Mouse (Mus musculus): ENCODE data around the gene Slit1.

Slit1 gene

DNA sequence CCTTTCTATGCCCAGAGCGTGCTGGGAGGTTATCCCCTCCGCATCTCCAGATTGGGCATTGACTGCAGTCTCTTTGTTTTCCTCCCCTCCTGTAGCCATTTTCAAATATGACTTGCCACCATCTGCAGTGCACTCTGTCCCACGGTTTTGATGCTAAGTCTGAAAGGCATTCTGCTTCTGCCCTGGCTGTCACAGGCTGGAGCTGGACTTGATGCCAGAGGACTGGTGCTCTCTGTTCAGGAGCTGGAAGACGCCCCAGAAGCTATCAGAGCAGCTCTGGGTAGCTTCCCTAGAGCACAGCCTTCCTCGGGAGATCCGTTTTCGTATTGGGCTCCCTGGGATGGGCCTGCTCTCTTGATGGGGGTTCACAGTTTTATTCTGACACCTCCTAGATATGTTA is 154.4 kb downstream of the Slit1 start:
- DNase-seq, result peak; percentile 41 to 43

DNA sequence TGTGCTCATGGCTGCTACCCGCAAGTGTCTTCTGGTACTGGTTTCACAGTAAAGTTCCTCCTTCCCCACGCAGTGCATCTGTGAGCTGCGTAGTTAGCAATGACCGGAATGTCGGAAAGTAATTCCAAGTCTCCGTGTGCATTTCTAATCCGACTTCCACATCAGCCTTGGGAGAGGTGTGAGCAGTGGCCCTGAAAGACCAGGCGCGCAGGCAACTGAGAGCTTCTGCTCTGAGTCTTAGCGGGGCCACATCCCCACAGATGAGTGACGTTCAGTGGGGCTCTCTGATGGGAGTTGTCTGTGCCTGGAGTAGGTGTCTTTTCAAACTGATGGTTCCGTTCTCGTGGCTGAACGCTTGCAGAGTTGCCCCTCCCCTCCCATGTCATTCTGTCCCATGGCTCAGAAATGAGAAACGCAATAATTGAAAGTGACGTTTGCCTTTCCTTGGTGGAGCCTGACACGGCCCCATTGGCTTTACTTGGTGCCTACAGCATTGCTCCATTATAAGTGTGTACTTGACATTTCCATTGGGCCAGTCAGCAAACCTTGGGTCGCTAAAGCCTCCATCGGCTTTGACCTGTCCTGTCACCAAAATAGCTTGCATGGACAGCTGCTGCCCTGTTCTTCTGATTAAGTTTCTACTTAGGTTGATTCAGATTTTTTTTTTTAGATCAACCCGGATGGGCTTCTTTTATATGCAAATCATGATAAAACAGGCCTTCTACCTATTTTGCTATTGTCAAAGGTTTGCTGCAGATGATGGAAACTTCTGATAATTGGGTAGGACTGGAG is 155.8 kb downstream of the Slit1 start:
- DNase-seq, result no peak

DNA sequence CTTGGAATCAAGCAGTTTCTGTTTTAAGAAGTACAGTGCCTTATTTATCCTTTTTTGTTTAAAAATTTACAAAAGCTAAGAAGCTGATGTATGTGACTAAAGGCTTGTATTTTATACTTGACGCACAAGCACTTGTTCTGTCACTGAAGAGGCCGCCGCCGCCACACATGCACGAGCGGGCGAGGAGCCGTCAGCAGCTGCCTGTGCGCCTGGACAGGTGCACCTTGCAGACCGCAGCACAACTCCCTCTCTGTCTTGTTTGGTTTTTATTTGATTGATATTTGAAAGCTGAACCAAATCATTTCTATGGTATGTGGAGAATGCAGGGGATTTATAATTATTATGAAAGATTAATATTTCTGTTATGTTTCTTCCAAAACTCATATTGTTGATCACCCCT is 156.7 kb downstream of the Slit1 start:
- no peak for DNase-seq

DNA sequence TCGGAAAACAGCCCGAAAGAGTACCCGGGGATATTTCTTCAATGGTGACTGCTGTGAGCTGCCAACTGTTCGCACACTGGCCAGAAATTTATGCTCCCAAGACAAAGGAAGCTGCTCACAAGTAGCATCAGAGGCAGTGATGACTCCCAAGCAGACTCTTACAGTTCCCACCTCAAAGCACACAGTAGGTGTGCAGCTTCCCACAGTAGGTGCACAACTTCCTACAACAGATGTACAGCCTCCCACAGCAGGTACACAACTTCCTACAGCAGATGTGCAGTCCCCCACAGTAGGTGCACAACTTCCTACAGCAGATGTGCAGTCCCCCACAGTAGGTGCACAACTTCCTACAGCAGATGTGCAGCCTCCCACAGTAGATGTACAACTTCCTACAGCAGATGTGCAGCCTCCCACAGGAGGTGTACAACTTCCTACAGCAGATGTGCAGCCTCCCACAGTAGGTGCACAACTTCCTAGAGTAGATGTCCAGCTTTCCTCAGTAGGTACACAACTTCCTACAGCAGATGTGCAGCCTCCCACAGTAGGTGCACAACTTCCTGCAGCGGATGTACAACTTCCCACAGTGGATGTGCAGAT is 160.4 kb downstream of the Slit1 start:
- DNase-seq, result no peak

DNA sequence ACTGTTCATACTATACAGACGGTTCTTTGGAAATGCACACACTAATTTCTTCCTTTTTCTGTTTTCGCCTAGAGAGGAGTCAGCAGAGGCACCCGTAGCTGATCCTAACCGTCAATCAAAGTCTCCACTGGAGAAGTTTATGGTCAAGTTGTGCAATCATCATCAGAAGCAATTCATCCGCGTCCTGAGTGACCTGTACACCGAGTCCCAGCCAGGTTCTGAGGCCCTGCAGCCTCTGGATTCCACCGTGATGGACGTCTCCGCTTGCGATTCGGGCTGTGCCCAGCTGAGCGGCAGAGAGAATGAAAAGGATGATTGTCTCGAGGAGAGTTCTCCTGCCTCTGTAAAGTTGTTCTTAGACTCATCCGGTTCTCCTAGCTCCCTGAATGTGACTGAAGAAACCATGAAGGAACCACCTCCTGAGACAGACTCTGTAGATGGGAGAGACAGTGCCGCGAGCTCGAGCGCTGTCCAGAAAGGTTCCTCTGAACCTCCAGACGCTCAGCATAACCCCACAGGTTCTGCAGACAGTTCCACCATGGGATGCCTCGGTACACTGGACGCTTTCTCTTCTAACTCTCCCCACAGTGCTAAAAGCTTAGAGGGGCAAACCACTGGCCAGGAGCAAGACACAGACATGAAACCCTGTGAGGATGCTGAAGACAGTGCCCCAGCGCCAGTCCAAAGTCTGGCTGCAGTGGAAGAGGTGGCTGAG is 161.6 kb downstream of the Slit1 start, which contains the start of gene Gm340:
TSS of gene Gm340 (plus strand) at position 665 of the 715 bp plus-strand sequence.
- DNase-seq, result no peak

DNA sequence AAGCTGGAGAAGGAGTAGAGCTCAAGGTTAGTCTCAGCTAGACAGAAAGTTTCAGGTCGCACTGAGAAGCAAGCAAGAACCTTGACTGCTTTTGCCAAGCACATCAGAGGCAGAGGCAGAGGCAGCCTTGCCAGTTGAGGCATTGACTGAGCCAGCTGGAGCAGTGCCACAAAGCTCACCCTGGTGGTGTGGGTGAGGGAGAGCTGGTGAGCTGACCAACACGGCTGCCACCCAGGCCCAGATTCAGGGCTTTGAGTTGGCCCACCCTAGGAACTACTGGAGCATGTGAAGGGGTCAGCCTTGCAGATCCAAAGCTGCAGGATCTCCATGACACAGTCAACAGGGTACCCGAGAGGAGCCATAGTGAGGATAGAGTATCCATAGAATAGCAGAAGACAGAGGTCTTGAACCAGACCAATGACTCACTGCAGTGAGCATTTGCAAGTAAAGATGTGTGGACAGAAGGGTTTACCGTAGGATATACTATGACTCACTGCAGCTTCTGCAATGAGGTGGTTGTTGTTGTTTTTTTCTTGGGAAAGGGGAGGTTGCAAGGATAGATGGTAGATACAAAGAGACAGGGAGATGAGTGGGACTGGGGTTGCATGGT is 164.0 kb downstream of the Slit1 start:
- peak; percentile 34 to 64 for DNase-seq

DNA sequence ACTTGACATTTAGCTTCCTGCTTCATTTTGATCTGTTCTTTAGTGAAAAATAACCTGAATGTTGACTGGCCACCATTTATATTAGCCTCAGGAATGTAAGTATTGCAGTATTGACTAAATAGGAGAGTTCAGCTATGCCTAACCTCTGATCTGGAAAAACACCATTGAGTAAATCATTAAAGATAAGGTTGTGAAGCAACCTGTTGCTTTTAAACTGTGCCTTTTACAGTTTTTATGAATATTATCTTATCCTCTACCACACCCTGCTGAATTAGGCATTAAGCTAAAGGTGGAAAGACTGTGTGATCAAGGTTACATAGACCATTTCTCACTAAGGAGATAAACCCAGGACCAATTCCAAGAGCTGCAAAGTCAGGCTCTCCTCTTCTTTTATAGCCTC is 165.9 kb downstream of the Slit1 start:
- no peak for DNase-seq

DNA sequence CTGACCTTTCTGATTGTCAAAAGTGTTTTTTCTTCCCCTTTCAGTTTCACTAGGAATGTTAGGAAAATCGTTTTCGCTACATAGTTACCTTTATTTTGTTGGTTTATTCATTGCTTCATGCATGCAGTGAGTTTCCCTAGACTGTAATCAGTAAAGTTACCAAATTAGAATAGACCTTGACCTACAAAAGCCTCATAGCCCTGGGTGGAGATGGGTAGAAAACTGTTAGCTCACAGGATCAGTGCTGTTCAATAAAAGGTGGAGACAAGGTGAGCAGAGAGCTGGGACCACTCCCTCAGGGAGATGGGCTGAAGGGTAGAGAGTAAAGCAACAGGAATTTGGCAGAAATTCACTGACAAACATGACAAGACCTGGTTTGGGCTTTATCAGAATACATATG is 169.8 kb downstream of the Slit1 start:
- DNase-seq, result no peak

DNA sequence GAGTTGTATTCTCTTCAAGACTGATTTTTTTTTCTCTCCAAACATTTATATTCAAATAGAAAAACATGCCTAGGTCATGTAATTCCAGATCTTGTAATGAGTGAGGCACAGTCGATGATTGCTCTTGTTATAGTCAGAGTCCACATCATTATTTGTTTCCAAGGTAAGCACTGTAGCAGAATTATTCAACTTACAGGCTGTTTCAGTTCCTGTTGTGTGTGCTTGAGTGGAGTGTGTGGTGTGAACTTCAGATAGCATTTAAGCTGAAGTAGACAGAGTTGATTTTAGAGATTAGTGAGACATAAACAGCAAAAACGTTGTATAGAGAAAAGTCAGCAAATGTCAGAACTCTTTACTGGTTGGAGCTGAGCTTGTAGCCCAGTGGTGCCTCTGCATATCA is 174.7 kb downstream of the Slit1 start:
- no peak for DNase-seq

DNA sequence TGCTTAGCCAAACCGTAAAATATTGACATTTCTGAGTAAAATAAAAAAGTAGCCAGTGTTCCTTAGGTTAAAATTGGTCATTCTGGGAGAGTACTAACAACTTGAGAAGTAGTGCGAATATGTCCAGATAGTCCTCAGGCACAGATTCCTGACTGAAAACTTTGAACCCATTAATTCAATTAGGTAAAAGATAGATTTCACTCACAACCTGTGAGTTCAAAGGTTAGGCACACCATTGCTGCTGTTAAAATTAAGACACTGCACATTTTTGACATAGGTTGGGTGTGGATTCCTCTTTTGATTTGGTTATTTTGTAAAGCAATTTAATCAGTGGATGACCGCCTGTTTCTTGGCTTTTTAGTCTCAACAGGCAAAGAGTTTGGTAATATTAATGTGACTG is 182.6 kb downstream of the Slit1 start:
- no peak for DNase-seq

DNA sequence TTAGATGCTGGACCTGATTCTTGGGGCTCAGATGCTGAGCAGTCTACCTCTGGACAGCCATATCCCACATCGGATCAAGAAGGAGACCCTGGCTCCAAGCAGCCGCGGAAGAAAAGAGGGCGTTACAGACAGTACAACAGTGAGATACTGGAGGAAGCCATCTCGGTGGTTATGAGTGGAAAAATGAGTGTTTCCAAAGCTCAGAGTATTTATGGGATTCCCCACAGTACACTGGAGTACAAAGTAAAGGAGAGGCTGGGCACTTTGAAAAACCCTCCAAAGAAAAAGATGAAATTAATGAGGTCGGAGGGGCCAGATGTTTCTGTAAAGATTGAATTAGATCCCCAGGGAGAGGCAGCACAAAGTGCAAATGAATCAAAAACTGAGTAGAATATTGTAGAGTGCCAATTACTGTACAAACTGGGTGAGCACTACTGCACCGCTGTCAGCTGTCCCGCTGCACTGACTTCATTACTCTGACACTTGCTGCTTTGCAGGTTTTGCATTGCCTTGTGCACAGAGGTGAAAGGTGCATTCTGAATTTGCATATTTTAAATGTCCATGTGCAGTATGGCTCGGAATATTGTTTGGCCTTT is 184.5 kb downstream of the Slit1 start:
- no peak for DNase-seq

DNA sequence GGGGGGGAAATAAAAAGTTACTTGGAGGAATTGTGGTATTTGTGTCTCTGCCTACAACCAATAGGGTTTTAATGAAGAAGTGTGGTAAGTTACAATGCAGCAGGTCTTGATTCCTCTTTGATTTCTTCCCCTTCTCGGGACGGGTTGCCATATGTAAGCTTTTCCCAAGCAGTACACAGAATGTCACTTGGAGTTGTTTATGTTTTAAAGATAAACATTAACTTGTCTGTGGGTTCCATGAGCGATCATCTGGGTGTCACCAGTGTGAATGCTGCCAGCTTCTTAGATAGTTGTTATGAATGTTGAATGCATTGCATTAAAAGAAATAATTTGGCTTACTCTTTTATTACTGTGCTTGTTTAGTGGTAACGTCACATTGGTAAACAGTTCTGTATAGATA is 186.0 kb downstream of the Slit1 start:
- DNase-seq, result no peak

DNA sequence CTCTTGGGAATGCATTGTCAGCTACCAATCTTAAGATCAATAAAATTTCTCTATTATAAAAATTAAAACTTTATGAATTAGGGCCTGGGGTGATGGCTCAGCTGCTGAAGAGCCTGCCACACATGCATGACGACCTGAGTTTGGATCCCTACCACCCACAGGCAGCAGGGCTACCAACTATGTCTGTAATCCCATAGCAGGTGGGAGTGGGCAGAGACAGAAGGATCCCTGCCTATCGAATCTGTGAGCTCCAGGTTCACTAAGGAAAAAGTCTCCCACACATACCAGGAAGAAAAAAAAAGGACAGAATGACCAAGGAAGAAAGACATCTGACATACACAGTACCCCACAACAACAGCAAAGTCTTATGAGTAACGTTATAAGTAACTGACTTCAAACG is 186.5 kb downstream of the Slit1 start:
- DNase-seq, result no peak
